Comparison of ENCODE assay signal across 8 mouse cellular contexts in genomic region chr11:117127931-117128548, GRCm38 (mm10). TPM values are rescaled to one million over a fixed set of nuclear protein-coding genes. Genes with fewer than 3 reads are reported as not detected.
DNase-seq lines count a peak whose midpoint lies in the region; ATAC-seq lines count a peak whose summit lies in the region.

No protein-coding gene starts in this region.

- DNase-seq in kidney, postnatal 10 days: peak; percentile 69
- DNase-seq in kidney, adult 11 months: no peak
- DNase-seq in cerebellum, adult 11 months: no peak
- no peak for DNase-seq in left cerebral cortex, postnatal 36 days (ENCODE audit: low spot score in 2 of 2)
- DNase-seq in cerebellum, adult 8-10 months: no peak

- ATAC-seq in forebrain, embryonic 12.5 days (ENCODE audit: low FRiP score): no peak
- ATAC-seq in hindbrain, embryonic 12.5 days (ENCODE audit: low FRiP score): no peak
- no peak for ATAC-seq in midbrain, embryonic 12.5 days (ENCODE audit: low FRiP score, low read depth)

- H3K27ac ChIP-seq in forebrain, embryonic 12.5 days: peak overlapping the region; percentile 57
- H3K27ac ChIP-seq in hindbrain, embryonic 12.5 days: 0 out of 2 replicates have a peak overlapping the region, but pooled peaks have one; percentile 26
- peak overlapping the region; percentile 71 for H3K27ac ChIP-seq in midbrain, embryonic 12.5 days (replicated peaks)

- WGBS in forebrain, embryonic 12.5 days: 36% methylated on average over 12 of the region's 12 CpGs
- WGBS in hindbrain, embryonic 12.5 days: 67% methylated on average over 12 of the region's 12 CpGs
- WGBS in midbrain, embryonic 12.5 days: 27% methylated on average over 12 of the region's 12 CpGs

- no peak overlapping the region; the same call in 1 of the 2 replicates for H3K9ac ChIP-seq in forebrain, embryonic 12.5 days
- no peak overlapping the region for H3K9ac ChIP-seq in hindbrain, embryonic 12.5 days
- 0 out of 2 replicates have a peak overlapping the region, but pooled peaks have one; percentile 15 for H3K9ac ChIP-seq in midbrain, embryonic 12.5 days (replicated peaks)

- no peaks in the 10 kb centered on the region for H3K27me3 ChIP-seq in forebrain, embryonic 12.5 days
- H3K27me3 ChIP-seq in hindbrain, embryonic 12.5 days: no peaks in the 10 kb centered on the region
- no peaks in the 10 kb centered on the region for H3K27me3 ChIP-seq in midbrain, embryonic 12.5 days

- no peaks in the 10 kb centered on the region; the same call in none of the 2 replicates for H3K36me3 ChIP-seq in forebrain, embryonic 12.5 days (replicated peaks)
- peaks cover 11% of the 10 kb centered on the region for H3K36me3 ChIP-seq in hindbrain, embryonic 12.5 days
- H3K36me3 ChIP-seq in midbrain, embryonic 12.5 days: 0 out of 2 replicates have a peak, but pooled peaks cover 11% of the 10 kb centered on the region

- intact Hi-C loops in left cerebral cortex, postnatal 36 days (cut with DNase I): no loop called here

- H3K4me1 ChIP-seq in forebrain, embryonic 12.5 days: peaks cover 59% of the 10 kb centered on the region
- H3K4me1 ChIP-seq in hindbrain, embryonic 12.5 days: peaks cover 37% of the 10 kb centered on the region
- H3K4me1 ChIP-seq in midbrain, embryonic 12.5 days: peaks cover 53% of the 10 kb centered on the region

- no peak overlapping the region for H3K4me3 ChIP-seq in forebrain, embryonic 12.5 days (replicated peaks)
- no peak overlapping the region for H3K4me3 ChIP-seq in hindbrain, embryonic 12.5 days
- no peak overlapping the region for H3K4me3 ChIP-seq in midbrain, embryonic 12.5 days

- no peak overlapping the region for H3K4me2 ChIP-seq in forebrain, embryonic 12.5 days
- H3K4me2 ChIP-seq in hindbrain, embryonic 12.5 days (replicated peaks): no peak overlapping the region
- no peak overlapping the region for H3K4me2 ChIP-seq in midbrain, embryonic 12.5 days (replicated peaks)

- no peaks in the 10 kb centered on the region for H3K9me3 ChIP-seq in forebrain, embryonic 12.5 days
- H3K9me3 ChIP-seq in hindbrain, embryonic 12.5 days (replicated peaks): no peaks in the 10 kb centered on the region
- H3K9me3 ChIP-seq in midbrain, embryonic 12.5 days: no peaks in the 10 kb centered on the region

RNA-seq across cellular contexts. Expression of gene Sec14l1, which starts 13.1 kb away (rescaled TPM):
- 67.2 and 67.6 TPM in 2 replicates for polyA plus RNA-seq in forebrain, embryonic 12.5 days (2016; fragmentation: Nextera tagmentation; extraction: Ambion mirVana)
- 76.2 and 77.6 TPM in 2 replicates for polyA plus RNA-seq in hindbrain, embryonic 12.5 days (2016; fragmentation: Nextera tagmentation; extraction: Ambion mirVana)
- polyA plus RNA-seq in midbrain, embryonic 12.5 days (2016; fragmentation: Nextera tagmentation; extraction: Ambion mirVana): 63.7 and 68.9 TPM in 2 replicates
- 100 to 1,000 TPM; 210 to 217 TPM for total RNA-seq in left cerebral cortex, postnatal 36 days (2021)
